Mouse (Mus musculus): ENCODE data around the gene Cpe. TPM values are rescaled to one million over a fixed set of nuclear protein-coding genes. Genes with fewer than 3 reads are reported as not detected.

The Cpe gene
- total RNA-seq, 2 experiments from 2014 or later = 261 to 293 TPM

- intact Hi-C loops (cut with DNase I) = no loop called here
- DNase-seq (ENCODE audit: low spot score) = no peak
Observed at GRCm38 (mm10) chr8:64640599-64640998, 52.3 kb downstream of the Cpe start.

- DNase-seq (ENCODE audit: low spot score) = no peak
- intact Hi-C loops (cut with DNase I) = no loop called here
Observed at GRCm38 (mm10) chr8:64639676-64640075, 53.2 kb downstream of the Cpe start.

DNA sequence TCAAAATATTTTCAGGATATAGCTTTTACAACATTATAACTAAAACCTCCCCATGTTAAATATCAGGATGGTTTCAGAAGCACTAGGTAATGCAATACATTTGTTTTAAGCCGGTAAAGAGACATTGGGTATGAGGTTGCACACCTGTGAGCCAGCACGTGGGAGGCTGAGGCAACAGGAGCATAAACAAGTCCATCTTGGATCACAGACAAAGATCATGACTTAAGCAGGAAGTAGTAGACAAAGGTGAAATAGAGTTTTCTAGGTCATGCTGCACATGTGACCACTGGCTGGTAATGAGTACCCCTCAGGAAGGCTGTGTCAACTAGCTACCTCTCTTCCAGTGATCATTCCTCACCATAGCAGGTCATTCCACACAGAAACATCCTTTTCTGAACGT is 58.0 kb downstream of the Cpe start:
- no peak for DNase-seq (ENCODE audit: low spot score)
- intact Hi-C loops (cut with DNase I) = no loop called here

DNA sequence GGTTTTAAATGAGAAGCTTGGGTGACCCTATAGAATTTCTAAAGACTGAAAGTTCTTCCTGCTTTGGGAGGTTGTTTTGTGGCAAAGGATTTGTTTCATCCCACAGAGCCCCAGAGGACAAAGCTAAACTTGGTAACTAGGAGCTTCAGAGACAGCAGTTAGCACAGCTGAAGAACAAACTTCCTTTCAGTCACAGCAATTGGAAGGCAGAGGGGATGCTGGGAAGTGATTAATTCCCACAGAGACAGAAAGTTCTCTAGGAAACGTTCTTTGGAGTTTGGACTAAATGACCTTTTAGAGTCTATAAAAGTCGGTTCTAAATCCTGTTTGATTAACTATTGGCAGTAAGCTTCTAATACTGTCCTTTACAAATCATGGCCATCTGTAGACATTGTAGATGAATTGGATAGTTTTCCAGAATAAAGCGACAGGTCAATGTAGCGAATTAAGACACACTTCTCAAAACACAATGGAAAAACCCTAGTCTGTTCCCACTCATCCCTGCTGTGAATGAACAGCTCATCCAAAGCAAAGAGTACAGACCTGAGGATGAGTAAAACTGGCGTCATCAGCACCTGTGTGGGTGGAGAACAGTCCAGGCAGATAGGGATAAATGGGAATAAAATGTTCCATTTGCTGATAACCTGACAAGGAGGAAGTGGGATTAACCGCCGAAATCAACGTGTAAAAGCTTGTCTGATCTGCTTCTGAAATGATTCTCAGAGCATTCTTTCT is 58.6 kb downstream of the Cpe start:
- intact Hi-C loops (cut with DNase I) = no loop called here
- DNase-seq (ENCODE audit: low spot score) = no peak

DNA sequence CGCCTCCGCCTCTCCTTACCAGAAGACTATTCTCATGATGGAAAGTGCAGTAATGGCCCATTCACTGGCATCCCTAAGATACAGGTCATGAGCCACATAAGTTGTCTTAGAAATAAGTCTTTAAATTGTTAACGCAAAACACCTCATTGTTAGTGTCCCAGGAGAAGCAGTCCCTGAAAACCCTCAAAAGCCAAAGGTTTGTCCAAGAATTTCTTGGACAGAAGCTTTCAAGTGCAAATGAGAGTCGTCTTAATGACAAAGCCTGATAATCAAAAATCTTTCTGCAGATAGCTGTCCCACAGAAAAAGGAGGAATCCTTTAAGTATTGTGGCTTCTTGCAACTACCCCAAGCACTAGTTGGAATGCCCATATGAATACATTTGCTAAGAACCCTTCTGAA is 60.7 kb downstream of the Cpe start:
- intact Hi-C loops (cut with DNase I) = no loop called here
- no peak for DNase-seq (ENCODE audit: low spot score)

GRCm38 (mm10) chr8:64631761-64632160 is 61.1 kb downstream of the Cpe start:
- intact Hi-C loops (cut with DNase I) = no loop called here
- no peak for DNase-seq (ENCODE audit: low spot score)

- intact Hi-C loops (cut with DNase I) = no loop called here
- DNase-seq (ENCODE audit: low spot score) = no peak
Observed at GRCm38 (mm10) chr8:64629034-64629760, 63.7 kb downstream of the Cpe start.

GRCm38 (mm10) chr8:64628039-64628438 is 64.8 kb downstream of the Cpe start:
- intact Hi-C loops (cut with DNase I) = no loop called here
- no peak for DNase-seq (ENCODE audit: low spot score)

GRCm38 (mm10) chr8:64624603-64625037 is 68.2 kb downstream of the Cpe start:
- no peak for DNase-seq (ENCODE audit: low spot score)
- intact Hi-C loops (cut with DNase I) = no loop called here

- intact Hi-C loops (cut with DNase I) = no loop called here
- no peak for DNase-seq (ENCODE audit: low spot score)
Observed at GRCm38 (mm10) chr8:64620365-64621150, 72.3 kb downstream of the Cpe start.

DNA sequence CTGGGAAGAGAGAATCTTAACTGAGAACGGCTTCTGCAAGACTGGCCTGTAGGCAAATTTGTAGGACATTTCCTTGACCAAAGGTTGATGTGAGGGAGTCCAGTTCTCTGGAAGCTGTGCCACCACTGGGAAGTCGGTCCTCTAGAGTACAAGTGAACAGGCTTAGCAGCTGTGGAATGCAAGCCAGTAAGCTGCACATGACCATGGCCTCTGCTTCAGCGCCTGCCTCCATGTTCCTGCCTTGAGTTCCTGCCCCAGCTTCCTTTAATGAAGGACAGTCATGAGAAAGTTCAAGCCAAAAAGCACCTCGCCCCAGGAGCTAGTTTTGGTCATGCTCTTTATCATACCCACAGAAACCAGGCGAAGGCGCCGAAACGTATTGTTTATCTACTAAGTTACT is 73.2 kb downstream of the Cpe start:
- no peak for DNase-seq (ENCODE audit: low spot score)

GRCm38 (mm10) chr8:64618618-64619017 is 74.2 kb downstream of the Cpe start:
- intact Hi-C loops (cut with DNase I) = loop anchor here (1.0 to 2.0 kb wide), 3 partner anchors 75 to 324 kb away; partner anchors contain the start of gene Cpe
- DNase-seq (ENCODE audit: low spot score) = no peak

More for the DNA sequence above, 73.2 kb downstream of the Cpe start:
- intact Hi-C loops (cut with DNase I) = loop anchor here (2.0 kb wide), 2 partner anchors 111 to 323 kb away; no protein-coding TSS in a partner anchor

DNA sequence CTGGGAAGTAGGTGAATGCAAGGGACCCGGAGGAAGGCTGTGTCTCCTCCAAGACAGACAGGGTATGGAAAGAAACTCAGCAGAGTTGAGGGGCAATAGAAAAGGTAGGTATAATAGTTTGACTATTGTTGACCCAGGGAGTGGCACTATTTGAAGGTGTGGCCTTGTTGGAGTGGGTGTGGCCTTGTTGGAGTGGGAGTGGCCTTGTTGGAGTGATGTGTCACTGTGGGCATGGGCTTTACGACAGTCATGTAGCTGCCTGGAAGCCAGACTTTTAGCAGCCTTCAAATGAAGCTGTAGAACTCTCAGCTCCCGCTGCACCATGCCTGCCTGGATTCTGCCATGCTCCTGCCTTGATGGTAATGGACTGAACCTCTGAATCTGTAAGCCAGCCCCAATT is 76.3 kb downstream of the Cpe start:
- intact Hi-C loops (cut with DNase I) = no loop called here

DNA sequence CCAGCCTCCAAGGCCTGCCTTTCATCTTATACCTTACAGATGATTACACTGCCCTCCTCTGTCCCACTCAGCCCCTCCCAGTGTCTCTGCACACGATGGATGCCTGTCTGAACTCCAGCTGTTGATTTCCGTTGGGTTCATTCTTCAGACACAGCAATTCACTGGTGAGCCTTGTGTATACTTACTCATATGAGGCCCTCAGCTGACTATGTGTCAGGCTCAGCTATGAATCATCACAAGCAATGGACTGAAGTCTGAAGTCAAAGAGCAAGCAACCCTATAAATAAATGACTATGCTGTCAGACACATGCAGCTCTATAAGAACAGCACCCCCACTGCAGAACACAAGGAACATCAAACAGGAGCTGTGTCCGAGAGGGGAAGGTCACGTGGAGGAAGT is 77.4 kb downstream of the Cpe start:
- intact Hi-C loops (cut with DNase I) = no loop called here
- DNase-seq (ENCODE audit: low spot score) = no peak

More for the DNA sequence above, 76.3 kb downstream of the Cpe start:
- DNase-seq (ENCODE audit: low spot score) = no peak

DNA sequence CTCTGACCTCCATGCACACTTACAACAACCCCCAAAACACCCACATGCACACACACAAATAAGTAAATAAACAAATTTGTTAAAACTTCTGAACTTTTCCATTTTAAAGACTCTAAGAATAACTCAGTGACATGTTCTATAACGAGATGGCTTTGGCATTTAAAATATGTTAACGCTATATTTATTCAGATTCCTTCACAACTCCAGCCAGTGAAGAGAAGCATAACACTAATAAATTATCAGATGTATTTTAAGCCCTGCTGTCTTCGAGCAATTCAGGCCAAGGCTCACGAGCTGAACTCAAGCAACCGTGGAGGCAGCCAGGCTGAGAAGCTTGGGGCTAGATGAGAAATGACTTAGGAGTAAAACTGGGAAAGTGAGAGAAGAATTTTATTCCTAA is 79.2 kb downstream of the Cpe start:
- no peak for DNase-seq (ENCODE audit: low spot score)
- intact Hi-C loops (cut with DNase I) = no loop called here

- no peak for DNase-seq (ENCODE audit: low spot score)
- intact Hi-C loops (cut with DNase I) = no loop called here
Observed at GRCm38 (mm10) chr8:64611210-64611974, 81.5 kb downstream of the Cpe start.

DNA sequence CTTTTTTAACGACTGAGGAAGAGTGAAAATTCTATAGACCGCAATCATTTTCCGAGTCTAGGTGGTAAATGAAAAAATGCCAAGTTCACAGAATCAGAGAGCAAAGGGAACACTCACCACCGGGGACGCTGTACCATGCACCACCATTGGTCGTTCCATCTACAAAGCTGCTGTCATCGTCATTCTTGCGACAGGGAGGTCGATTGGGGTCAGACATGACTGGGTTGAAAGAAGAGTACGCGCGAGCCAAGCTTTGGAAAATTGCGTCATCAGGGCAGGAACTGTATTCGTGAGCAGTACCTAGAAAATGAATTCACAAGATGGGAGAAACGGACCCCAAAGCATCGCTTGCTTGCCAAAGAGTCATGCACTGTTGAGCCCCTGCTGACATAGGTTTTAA is 83.9 kb downstream of the Cpe start:
- no peak for DNase-seq (ENCODE audit: low spot score)
- intact Hi-C loops (cut with DNase I) = no loop called here

DNA sequence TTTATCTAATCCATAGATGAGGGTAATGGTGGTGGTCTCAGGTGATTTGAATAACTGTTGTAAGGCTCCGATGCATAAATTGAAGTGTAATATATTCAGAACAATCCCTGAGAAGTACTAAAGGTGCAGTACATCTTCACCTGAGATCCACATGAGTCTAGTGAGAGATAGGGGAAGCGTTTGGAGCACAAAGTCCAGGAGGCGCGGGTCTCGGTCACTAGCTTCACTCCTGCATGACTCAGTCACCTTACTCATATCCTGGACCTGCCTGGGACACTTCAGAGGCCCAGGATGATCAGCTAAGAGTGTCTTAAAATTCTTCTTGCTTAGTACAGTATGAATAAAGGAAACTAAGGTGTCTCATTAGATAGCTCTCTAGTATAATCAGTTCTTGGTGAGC is 86.8 kb downstream of the Cpe start:
- intact Hi-C loops (cut with DNase I) = no loop called here
- DNase-seq (ENCODE audit: low spot score) = no peak

DNA sequence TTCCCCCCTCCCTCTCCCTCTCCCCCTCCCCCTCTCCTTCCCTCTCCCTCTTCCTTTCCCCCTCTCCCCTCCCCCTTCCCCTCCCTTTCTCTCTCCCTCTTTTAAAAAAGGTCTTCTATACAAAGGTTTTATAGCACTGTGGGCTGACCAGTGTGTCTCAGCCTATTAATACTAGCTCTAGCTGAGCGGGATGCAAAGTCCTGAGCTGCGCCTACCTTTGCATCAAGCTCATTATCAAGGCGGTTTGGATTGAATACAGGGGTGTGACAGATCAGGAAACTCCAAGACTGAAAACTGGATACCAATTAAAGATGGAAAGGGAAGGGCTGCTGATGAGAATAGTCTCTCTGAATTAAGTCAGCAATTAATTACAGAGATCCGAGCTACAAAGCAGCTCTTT is 94.6 kb downstream of the Cpe start:
- intact Hi-C loops (cut with DNase I) = no loop called here
- DNase-seq (ENCODE audit: low spot score) = no peak

Measured in heart, postnatal 25 days (tissue).